Mouse (Mus musculus) mouse embryonic stem cell (cell line): ENCODE results near the gene Ide.

ENCODE experiments used
- in situ Hi-C, 2 experiments: fragments of 300-500 bp; cut with MboI; formaldehyde crosslinking; loops; 1 replicate in 1 of 2; 3 replicates in 1 of 2; pipeline ENCODE4 v1.14.3; 2019 to 2020; ENCODE audit warnings: low sequenced_read_pairs in 2 of 2, low pct_unique_long_range_greater_than_20kb in 1 of 2, mixed read lengths in 1 of 2; ENCODE audit not compliant: unreplicated experiment in 1 of 2

The Ide gene

DNA sequence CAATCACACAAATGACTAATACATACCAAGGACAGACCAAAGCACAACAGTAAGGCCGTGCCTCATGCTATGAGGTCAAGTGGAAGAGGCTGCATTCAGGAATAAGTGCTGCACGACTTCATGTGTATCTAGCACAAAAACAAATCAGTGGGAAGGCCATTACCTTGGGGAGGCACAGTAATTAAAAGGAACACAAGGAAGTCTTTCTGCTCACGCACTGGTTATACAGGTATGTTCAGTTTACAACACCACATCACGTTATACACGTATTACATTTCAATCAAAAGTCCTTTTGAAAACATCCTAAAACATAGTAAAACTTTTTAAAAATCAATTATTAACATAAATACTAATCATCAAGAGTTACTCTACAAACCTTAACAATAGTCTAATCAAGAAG is 6.2 kb upstream of the Ide start:
- in situ Hi-C loops: no loop called here

DNA sequence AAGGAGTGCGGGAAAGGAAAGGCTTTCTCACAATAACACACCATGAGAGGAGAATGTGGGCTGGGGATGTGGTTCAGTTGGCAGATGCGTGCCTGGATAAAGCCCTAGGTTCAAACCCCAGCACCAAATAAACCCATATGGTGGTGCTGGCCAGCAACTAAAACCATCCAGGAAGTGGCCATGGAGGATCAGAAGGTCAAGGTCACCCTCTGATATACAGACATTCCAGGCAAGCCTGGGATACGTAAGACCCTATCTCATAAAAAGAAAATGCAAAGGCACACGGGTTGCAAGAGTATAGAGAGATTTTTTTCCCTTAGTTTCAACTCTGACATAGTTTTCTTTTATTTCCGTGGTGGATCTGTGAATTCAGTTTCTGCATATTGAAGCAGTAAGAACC is 3.3 kb upstream of the Ide start:
- in situ Hi-C loops: no loop called here

DNA sequence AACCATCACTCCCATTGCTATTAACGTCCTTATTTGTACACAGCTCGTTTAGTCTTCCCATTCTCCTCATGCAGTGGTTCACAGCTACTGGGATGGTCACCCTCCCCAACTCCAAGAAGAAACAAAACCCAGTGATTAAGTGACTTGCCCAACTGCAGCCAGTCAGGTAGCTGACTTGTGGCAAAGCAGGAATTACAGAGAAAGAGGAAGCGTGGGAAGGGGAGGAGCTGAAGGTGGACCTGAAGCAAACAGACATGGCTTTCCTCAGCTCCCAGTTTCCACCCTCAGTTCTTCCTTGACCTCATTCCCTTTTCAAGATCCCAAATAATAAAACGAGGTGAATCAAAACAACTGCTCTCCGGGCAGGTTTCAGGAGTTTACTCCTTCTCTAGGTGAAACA is 2.8 kb upstream of the Ide start:
- in situ Hi-C loops: no loop called here

DNA sequence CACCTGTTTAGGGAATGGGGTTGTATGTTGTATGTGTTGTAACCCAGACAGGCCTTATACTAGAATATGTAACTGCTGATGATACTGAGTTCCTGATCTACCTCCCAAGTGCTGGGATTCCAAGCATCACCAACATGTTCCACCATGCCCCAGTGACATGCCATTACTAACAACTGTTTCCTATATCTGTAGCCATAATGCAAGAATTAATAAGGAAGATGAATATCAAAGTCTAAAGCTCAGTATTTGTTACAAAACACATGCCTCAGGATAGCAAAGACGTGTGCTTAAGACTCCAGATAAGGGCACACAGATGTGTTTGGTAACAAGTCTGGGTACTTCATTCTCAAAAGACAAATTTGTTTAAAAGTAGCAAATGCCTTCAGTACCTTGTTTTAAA is 2.3 kb downstream of the Ide start:
- in situ Hi-C loops: no loop called here

DNA sequence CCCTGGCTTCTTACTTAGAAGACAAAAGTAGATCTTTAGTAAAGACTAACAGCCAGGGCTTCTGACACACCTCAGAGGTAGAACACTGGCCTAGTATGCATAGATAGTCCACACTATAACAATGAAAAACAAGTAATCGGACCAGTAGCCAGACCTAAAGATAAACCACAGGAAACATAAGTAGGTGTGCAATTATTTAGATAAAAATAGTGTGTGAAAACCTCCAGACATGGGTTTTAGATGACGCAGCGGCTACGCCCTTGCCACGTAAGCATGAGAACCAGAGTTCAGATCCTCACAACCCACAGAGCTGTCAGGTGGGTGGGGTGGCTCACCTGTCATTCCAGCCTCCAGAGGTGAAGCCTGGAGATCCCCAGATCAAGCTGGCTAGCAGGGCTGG is 4.3 kb downstream of the Ide start:
- in situ Hi-C loops: no loop called here

DNA sequence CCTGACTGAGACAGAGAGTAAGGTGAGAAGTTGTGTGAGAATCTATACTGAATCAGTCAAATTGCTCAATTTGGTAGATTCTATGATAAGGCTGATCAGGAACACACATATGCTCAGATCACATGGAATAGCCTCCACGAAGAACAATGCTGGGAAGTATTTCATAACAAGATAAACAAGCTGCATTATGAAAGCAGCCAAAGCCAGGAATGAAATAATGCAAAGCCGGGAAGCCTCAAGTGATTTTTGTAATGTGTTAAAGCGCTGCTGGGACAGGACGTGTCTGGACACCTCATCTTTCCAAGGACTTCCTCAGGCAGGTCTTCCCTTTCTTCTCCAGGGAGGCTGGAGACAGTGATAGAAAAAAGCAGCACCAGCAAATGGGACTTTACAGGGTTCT is 4.9 kb downstream of the Ide start:
- in situ Hi-C loops: no loop called here

DNA sequence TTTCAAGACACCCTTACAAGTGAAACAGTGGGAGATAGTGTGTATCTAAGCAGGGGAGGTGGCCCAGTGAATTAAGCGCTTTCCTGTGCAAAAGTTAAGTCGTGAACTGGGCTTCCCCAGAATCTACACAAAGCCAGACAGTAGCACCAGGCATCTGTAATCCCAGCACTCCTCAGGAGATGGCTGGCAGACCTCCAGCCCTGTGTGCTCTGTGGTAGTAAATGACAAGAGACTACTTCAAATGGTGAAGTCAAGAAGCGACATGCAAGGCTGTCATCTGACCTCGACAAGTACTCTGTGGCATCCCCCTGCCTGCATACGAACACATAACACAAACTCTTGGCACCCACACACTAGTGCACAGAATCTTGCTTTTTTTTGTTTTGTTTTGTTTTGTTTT is 10.4 kb downstream of the Ide start:
- in situ Hi-C loops: no loop called here

DNA sequence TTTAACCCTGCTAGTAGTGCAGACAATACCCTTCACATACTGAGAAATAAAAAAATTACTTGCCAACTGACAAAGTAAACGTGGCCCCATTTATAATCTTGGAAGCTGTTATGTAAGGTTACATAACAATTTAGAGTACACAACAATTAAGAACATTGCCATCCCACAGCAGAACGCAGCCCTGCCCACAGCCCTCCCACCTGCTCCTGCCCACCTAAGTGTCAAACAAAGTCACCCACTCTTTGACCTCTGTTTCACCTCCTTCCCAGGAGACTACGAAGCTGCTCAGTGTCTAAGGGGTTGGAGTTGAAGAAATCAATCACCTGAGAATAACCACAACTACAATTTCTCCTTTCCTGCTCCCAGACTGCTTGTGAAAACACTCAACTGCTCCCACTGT is 14.1 kb downstream of the Ide start:
- in situ Hi-C loops: no loop called here

DNA sequence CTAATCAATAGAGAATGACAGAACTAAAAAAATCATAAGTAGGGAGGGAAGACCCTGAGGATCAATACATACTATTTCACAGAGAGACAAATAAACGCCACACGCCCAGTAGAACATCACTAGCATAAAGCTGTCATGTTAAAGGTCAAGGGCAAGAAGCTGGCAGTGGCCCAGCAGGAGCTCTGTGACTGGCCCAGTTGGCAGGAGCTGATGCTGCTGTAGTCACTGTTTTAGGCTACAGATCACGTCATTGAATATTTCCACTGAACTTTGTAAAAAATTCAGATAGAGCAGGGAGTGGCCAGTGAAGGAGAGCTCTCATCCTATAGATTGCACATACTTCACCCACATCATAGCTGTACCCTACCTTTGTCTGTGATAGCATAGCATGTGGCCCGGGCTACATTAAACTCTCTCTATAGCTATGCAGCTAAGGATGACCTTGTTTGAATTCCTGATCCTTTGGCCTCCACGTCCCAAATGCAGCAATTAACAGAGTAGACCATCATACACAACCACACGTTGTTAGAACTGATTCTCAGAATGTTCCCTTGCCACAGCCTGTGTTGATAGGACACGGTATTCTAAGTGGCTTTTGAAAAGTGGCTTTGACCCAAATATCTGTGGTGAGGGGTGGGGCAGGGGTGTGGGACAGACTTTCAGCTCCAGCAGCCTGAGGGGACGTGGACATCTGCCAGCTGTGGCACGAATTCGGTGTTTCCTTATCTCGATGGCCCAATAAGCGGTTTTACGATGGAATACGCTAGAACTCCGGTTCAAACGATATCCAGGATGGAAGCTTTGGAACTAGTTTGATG is 16.6 kb downstream of the Ide start:
- in situ Hi-C loops: no loop called here

DNA sequence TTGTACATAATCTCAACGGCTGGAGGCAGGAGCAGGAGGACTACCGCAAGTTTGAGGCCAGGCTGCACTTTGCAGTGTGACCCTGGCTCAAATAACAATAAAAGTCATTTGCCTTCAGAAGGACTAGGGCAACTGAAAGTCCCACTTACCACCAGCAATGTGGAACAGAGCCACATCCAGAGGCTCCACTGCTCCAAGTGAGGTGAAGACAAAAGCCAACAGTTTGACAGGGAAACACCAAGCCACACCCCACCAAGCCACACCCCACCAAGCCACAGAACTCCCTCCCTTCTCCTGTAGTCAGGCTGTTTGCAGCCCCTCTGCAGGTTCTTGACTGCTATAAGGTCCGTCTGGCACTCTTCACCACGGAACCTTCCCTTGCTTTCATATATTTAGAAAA is 20.3 kb downstream of the Ide start:
- in situ Hi-C loops: no loop called here

DNA sequence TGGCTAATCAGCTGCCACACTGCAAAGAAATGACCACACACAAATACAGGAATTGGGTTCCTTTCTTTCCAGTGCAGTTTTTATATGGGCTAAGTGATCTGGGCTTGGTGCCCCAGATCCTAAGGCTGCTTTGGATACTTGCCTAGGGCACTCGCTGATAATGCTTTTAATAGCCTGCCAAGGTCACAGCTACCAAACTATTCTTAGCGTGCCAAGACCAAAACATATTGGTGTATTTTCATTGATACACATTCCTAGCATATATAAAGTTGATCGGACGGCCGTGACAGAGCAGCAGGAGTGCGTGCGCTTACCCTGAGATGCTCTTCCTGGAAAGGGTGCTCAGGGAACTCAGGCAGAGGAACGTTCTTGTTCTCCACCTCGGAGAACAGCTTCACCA is 22.6 kb downstream of the Ide start:
- in situ Hi-C loops: no loop called here

DNA sequence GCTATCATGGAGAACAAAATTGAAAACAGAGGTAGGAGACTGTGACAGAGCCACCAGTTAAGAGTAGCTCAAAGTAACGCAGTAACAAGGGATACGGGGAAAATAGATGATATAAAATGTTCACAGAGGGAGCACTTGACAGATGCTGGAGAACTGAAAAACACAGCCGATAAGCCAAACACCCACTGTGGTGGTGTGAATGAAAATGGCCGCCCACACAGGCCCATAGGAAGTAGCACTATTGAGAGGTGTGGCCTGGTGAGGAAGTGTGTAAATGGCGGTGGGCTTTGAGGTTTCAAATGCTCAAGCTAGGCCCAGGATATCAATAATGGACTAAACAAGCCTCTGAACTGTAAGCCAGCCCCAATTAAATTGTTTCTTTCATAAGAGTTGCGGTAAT is 26.2 kb downstream of the Ide start:
- in situ Hi-C loops: no loop called here

DNA sequence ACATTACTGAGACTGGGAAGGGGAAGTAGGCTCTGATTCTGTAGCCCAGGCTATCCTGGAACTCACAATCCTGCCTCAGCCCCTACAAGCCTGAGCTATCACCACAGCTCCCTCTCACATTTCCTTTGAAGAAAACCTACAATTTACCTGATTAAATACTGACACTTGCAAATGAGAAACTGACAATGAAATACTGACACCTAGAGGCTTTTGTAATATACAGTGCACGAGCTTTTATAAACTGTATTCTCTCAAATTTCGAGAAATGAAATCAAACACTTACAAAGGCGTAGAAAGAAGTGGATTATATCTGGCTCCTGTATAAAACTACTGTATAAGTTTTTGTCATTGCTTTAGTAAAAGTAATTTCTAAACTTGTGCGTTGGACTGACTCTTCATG is 27.5 kb downstream of the Ide start:
- in situ Hi-C loops: no loop called here

DNA sequence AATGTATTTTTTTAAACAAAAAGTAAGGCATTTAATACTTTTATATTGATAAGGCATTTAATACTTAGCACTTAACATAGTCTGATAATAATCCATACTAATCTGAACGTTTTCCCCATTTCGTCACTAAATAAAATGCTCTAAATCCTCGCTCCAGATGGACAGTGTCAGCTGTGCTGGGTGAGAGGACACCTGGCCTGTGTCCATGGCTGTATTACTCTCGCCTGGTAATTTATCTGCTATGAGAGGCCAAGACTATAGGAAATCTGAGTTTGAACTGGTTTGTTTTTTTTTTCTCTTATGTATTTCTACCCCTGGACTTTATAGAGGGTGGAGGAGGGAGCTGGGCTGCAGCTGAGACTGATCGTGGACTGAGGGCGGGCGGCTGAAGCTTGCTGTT is 28.7 kb downstream of the Ide start:
- in situ Hi-C loops: no loop called here

DNA sequence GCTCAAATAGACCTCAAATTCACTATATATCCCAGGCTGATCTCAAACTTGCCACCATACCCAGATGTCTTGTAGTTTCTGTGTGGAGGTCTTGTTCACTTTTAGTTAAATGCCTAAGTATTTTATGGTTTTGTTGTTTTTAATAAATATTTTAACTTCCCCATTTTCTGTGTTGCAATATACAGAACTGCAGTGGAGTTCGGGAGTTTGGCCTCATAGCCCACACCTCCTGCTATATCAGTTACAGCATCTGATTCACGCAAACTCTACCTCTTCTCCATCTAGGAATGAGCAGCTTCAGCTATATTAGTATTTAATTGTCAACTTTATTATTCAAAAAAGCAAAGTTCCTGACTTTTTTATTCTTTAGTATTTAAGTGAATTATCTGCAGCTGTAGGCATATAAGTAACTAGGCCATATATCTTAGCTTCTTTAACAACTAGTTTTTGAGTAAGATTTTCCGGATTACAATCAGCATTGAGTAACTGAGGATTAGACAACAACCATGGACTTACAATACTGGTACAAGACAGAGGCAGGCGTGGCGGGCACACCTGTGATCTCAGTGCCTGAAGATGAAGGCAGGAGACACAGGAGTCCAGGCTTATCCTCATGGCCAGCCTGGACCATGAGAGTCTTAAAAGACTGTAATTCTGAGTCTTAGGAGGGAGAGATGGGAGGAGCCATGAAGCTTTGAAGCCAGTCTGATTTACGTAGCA is 29.7 kb downstream of the Ide start:
- in situ Hi-C loops: no loop called here

DNA sequence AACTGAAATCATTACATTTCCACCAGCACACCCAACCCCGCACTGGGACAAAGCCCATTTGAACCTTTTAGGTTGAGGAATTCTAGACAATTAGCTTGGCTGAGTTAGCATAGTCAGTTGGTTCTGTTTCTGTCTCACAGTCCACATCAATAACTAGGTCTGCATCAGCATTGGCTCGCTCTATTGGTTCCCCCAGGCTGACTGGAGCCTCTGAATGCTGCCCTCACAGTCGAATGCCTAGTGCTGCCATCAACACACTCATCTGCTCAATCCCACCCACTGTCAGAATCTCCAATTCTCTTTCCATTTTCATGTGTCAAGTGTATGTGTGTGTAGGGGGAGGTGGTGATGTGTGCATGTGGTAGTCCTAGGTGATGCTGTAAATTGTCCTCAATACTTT is 31.5 kb downstream of the Ide start:
- in situ Hi-C loops: no loop called here

DNA sequence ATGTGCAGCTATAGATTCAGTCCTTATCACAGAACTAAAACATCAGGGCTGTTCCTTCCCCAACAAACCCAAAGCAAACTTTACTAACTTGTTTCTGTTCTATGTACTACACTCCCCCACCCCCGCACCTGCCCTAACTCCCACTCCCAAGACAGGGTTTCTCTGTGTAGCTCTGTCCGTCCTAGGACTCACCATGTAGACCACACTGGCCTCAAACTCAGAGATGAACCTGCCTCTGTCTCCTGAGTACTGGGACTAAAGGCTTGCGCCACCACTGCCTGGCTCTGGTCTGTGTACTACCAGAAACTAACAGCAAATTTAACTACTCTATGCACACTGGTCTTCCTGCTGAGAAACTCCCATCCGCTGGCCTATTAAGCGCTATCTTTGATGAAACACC is 32.8 kb downstream of the Ide start:
- in situ Hi-C loops: no loop called here

DNA sequence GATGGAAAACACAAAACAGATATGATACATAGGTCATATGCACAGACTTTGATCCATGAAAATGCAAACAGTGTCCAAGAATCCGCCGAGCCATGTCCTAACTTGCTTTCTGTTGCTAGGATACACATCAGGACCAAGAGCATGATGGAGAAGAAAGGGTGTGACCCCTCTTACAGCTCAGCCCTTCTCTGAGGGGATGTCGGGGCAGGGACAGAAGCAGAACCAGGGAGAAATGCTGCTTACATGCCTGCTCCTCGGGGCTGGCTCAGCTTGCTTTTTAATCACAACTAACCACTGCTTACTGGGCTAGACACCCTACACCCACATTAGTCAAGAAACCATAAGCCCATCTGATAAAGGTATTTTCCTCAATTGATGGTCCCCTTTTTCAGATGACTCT is 33.6 kb downstream of the Ide start:
- in situ Hi-C loops: no loop called here

DNA sequence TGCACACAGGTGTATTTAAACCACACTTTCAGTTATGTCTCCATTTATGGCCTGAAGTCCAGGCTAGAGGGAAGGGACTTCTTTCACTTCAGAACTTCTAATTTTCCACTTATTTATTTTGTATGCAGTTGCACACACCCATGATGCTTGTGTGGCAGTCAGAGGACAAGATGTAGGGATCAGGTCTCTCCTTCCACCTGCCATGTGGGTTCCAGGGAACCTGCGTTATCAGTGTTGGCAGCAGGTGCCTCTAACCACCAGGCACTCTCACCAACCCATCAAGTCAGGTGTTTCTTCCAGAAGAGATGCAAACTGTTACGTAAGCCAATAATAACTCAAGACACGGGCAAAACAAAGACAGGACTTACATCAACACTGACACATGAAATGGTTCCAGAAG is 35.9 kb downstream of the Ide start:
- in situ Hi-C loops: no loop called here

DNA sequence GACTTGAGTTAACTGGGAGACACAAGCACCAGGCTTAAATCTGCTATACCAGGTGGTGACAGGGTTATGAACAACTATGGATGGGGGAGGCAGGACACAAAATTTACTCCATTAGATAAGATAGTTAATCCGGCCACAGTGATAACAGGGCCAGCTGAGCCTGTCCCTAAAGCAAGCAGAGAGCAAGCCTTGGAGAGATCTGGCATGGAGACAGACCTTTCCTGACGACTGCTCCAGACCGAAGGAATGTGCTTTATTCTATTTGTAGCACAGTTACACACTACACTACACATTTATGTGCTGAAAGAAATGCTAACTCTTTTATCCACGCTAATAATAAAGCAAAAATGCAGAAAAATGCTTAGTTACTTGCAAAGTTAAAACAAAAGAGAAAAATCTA is 46.0 kb downstream of the Ide start:
- in situ Hi-C loops: no loop called here
